Mouse (Mus musculus): Measurements from ENCODE around the gene Rps10. TPM values are rescaled to one million over a fixed set of nuclear protein-coding genes. Genes with fewer than 3 reads are reported as not detected.
"Not testable (repeated sequence)": the region's sequence is repeated elsewhere in the genome, so short reads cannot be mapped to it uniquely, and the experiment has no call there.

Gene Rps10
- total RNA-seq, 2 experiments from 2014 or later: 2,059 to 2,240 TPM

GRCm38 (mm10) chr17:27645807-27646206 lies 9.3 kb upstream of the Rps10 start:
- ATAC-seq (replicated peaks; ENCODE audit: poor library complexity, severe bottlenecking): no peak

- ATAC-seq (replicated peaks; ENCODE audit: poor library complexity, severe bottlenecking): no peak
These were observed 8.1 kb upstream of the Rps10 start for GRCm38 (mm10) chr17:27644572-27644971.

GRCm38 (mm10) chr17:27643756-27644155 lies 7.3 kb upstream of the Rps10 start:
- ATAC-seq (replicated peaks; ENCODE audit: poor library complexity, severe bottlenecking): no peak

GRCm38 (mm10) chr17:27643101-27643500 lies 6.6 kb upstream of the Rps10 start:
- peak; percentile 84 for ATAC-seq (replicated peaks; ENCODE audit: poor library complexity, severe bottlenecking)

GRCm38 (mm10) chr17:27642491-27643062 lies 6.1 kb upstream of the Rps10 start:
- ATAC-seq (replicated peaks; ENCODE audit: poor library complexity, severe bottlenecking): peak; percentile 56

GRCm38 (mm10) chr17:27639851-27640250 lies 3.4 kb upstream of the Rps10 start:
- not testable (repeated sequence) for ATAC-seq (replicated peaks; ENCODE audit: poor library complexity, severe bottlenecking)

- ATAC-seq (replicated peaks; ENCODE audit: poor library complexity, severe bottlenecking): no peak
These were observed 2.5 kb upstream of the Rps10 start for GRCm38 (mm10) chr17:27638921-27639332.

GRCm38 (mm10) chr17:27637333-27637732 lies 864 bp upstream of the Rps10 start:
- peak; percentile 21; the same call in 1 of the 2 replicates for ATAC-seq (replicated peaks; ENCODE audit: poor library complexity, severe bottlenecking)

- not testable (repeated sequence) for ATAC-seq (replicated peaks; ENCODE audit: poor library complexity, severe bottlenecking)
These were observed 930 bp downstream of the Rps10 start for GRCm38 (mm10) chr17:27635575-27635903.

- peak; percentile 94 for ATAC-seq (replicated peaks; ENCODE audit: poor library complexity, severe bottlenecking)
These were observed 1.4 kb downstream of the Rps10 start, which contains the start of gene RPS10-NUDT3 for GRCm38 (mm10) chr17:27634871-27635574. Gene RPS10-NUDT3 (minus strand): TSS chr17:27635222.

- peak; percentile 83 for ATAC-seq (replicated peaks; ENCODE audit: poor library complexity, severe bottlenecking)
These were observed 7.0 kb downstream of the Rps10 start for GRCm38 (mm10) chr17:27629249-27630020.

- no peak for ATAC-seq (replicated peaks; ENCODE audit: poor library complexity, severe bottlenecking)
These were observed 8.1 kb downstream of the Rps10 start for GRCm38 (mm10) chr17:27628376-27628775.

- ATAC-seq (replicated peaks; ENCODE audit: poor library complexity, severe bottlenecking): no peak
These were observed 9.0 kb downstream of the Rps10 start for GRCm38 (mm10) chr17:27627451-27627850.

- 0 out of 2 replicates have a peak, but pooled peaks have one; percentile 4 for ATAC-seq (replicated peaks; ENCODE audit: poor library complexity, severe bottlenecking)
These were observed 9.8 kb downstream of the Rps10 start for GRCm38 (mm10) chr17:27626681-27627080.

GRCm38 (mm10) chr17:27625455-27626251 lies 10.8 kb downstream of the Rps10 start:
- no peak for ATAC-seq (replicated peaks; ENCODE audit: poor library complexity, severe bottlenecking)

- ATAC-seq (replicated peaks; ENCODE audit: poor library complexity, severe bottlenecking): peak; percentile 57
These were observed 12.8 kb downstream of the Rps10 start, which contains the start of gene Nudt3 for GRCm38 (mm10) chr17:27623360-27624326. Gene Nudt3 (minus strand): TSS chr17:27623495.

GRCm38 (mm10) chr17:27622611-27623359 lies 13.7 kb downstream of the Rps10 start:
- peak; percentile 20; the same call in 1 of the 2 replicates for ATAC-seq (replicated peaks; ENCODE audit: poor library complexity, severe bottlenecking)
